Mouse (Mus musculus): ENCODE results near the gene Lsm2. TPM values are rescaled to one million over a fixed set of nuclear protein-coding genes. Genes with fewer than 3 reads are reported as not detected.
"Not testable (repeated sequence)": the region's sequence is repeated elsewhere in the genome, so short reads cannot be mapped to it uniquely, and the experiment has no call there.

The Lsm2 gene
- polyA plus RNA-seq, 1 experiment, result 95.0 TPM

GRCm38 (mm10) chr17:35027277-35028068 lies 45.8 kb downstream of the Lsm2 start, which contains the start of gene Sapcd1:
Gene Sapcd1, minus strand, starts transcription at chr17:35028016.
- Histone ChIP-seq H3K27me3 (replicated peaks) (peaks cover 2% of the 10 kb centered on the region), H3K9me3 (no peaks in the 10 kb centered on the region), H3K36me3 (replicated peaks; ENCODE audit: low read length) (peaks cover 51% of the 10 kb centered on the region), H3K4me3 (replicated peaks) (peak within 1 kb of the TSS; percentile 38), H3K4me1 (peaks cover 98% of the 10 kb centered on the region)
- no peak for TF ChIP-seq GATA1 (IDR thresholded peaks at IDR 0.05; ENCODE audit: borderline replicate concordance, low read length)
- TF ChIP-seq FLI1 (IDR thresholded peaks at IDR 0.05; ENCODE audit: low read length), result no peak

GRCm38 (mm10) chr17:35028315-35028714 lies 46.7 kb downstream of the Lsm2 start:
- TF ChIP-seq GATA1 (IDR thresholded peaks at IDR 0.05; ENCODE audit: borderline replicate concordance, low read length), result no peak
- TF ChIP-seq FLI1 (IDR thresholded peaks at IDR 0.05; ENCODE audit: low read length), result no peak
- H3K9me3 ChIP-seq, result no peaks in the 10 kb centered on the region
- peaks cover 98% of the 10 kb centered on the region for H3K4me1 ChIP-seq
- peaks cover 51% of the 10 kb centered on the region for H3K36me3 ChIP-seq (replicated peaks; ENCODE audit: low read length)
- no peak overlapping the region for H3K4me3 ChIP-seq (replicated peaks)
- H3K27me3 ChIP-seq (replicated peaks), result peaks cover 2% of the 10 kb centered on the region

- 0 out of 2 replicates have a peak, but pooled peaks have one; percentile 15 for TF ChIP-seq FLI1 (IDR thresholded peaks at IDR 0.05; ENCODE audit: low read length)
- TF ChIP-seq GATA1 (IDR thresholded peaks at IDR 0.05; ENCODE audit: borderline replicate concordance, low read length), result no peak
- H3K27me3 ChIP-seq (replicated peaks), result no peaks in the 10 kb centered on the region
- H3K36me3 ChIP-seq (replicated peaks; ENCODE audit: low read length), result peaks cover 51% of the 10 kb centered on the region
- H3K4me1 ChIP-seq, result peaks cover 90% of the 10 kb centered on the region
- no peaks in the 10 kb centered on the region for H3K9me3 ChIP-seq
- H3K4me3 ChIP-seq (replicated peaks), result peak overlapping the region; percentile 64
Observed at GRCm38 (mm10) chr17:35029691-35030532, 48.2 kb downstream of the Lsm2 start.

- no peak overlapping the region for H3K4me3 ChIP-seq (replicated peaks)
- H3K4me1 ChIP-seq, result peaks cover 83% of the 10 kb centered on the region
- no peak for TF ChIP-seq FLI1 (IDR thresholded peaks at IDR 0.05; ENCODE audit: low read length)
- TF ChIP-seq GATA1 (IDR thresholded peaks at IDR 0.05; ENCODE audit: borderline replicate concordance, low read length), result no peak
- no peaks in the 10 kb centered on the region for H3K27me3 ChIP-seq (replicated peaks)
- H3K9me3 ChIP-seq, result no peaks in the 10 kb centered on the region
- H3K36me3 ChIP-seq (replicated peaks; ENCODE audit: low read length), result peaks cover 49% of the 10 kb centered on the region
Observed at GRCm38 (mm10) chr17:35031272-35031671, 49.6 kb downstream of the Lsm2 start.

GRCm38 (mm10) chr17:35031880-35032279 lies 50.2 kb downstream of the Lsm2 start:
- Histone ChIP-seq H3K36me3 (replicated peaks; ENCODE audit: low read length) (peaks cover 49% of the 10 kb centered on the region), H3K4me1 (peaks cover 78% of the 10 kb centered on the region), H3K27me3 (replicated peaks) (no peaks in the 10 kb centered on the region), H3K9me3 (no peaks in the 10 kb centered on the region), H3K4me3 (replicated peaks) (no peak overlapping the region)
- TF ChIP-seq GATA1 (IDR thresholded peaks at IDR 0.05; ENCODE audit: borderline replicate concordance, low read length), result no peak
- TF ChIP-seq FLI1 (IDR thresholded peaks at IDR 0.05; ENCODE audit: low read length), result no peak

GRCm38 (mm10) chr17:35032323-35032870 lies 50.7 kb downstream of the Lsm2 start:
- no peak overlapping the region for H3K4me3 ChIP-seq (replicated peaks)
- no peak for TF ChIP-seq FLI1 (IDR thresholded peaks at IDR 0.05; ENCODE audit: low read length)
- no peak for TF ChIP-seq GATA1 (IDR thresholded peaks at IDR 0.05; ENCODE audit: borderline replicate concordance, low read length)
- H3K4me1 ChIP-seq, result peaks cover 74% of the 10 kb centered on the region
- peaks cover 49% of the 10 kb centered on the region for H3K36me3 ChIP-seq (replicated peaks; ENCODE audit: low read length)
- no peaks in the 10 kb centered on the region for H3K27me3 ChIP-seq (replicated peaks)
- no peaks in the 10 kb centered on the region for H3K9me3 ChIP-seq

GRCm38 (mm10) chr17:35033703-35034102 lies 52.0 kb downstream of the Lsm2 start:
- not testable (repeated sequence) for H3K27me3 ChIP-seq (replicated peaks); H3K4me3 ChIP-seq (replicated peaks); H3K9me3 ChIP-seq
- Histone ChIP-seq H3K36me3 (replicated peaks; ENCODE audit: low read length) (peaks cover 43% of the 10 kb centered on the region), H3K4me1 (peaks cover 62% of the 10 kb centered on the region)

GRCm38 (mm10) chr17:35034896-35035295 lies 53.2 kb downstream of the Lsm2 start:
- H3K36me3 ChIP-seq (replicated peaks; ENCODE audit: low read length), result peaks cover 34% of the 10 kb centered on the region
- peaks cover 61% of the 10 kb centered on the region for H3K4me1 ChIP-seq
- peaks cover 5% of the 10 kb centered on the region; the same call in 1 of the 2 replicates for H3K9me3 ChIP-seq
- no peaks in the 10 kb centered on the region for H3K27me3 ChIP-seq (replicated peaks)
- TF ChIP-seq GATA1 (IDR thresholded peaks at IDR 0.05; ENCODE audit: borderline replicate concordance, low read length) (no peak), FLI1 (IDR thresholded peaks at IDR 0.05; ENCODE audit: low read length) (no peak)
- no peak overlapping the region for H3K4me3 ChIP-seq (replicated peaks)

Other genes with a start within 250 kb of the Lsm2 start
- 0.06 TPM in 1 of 2 replicates, not detected in the other for gene C4b, start 238.0 kb upstream of the Lsm2 start, polyA plus RNA-seq (2012; ENCODE audit: insufficient read depth, low replicate concordance)
- gene Cyp21a1, start 177.3 kb upstream of the Lsm2 start, polyA plus RNA-seq (2012; ENCODE audit: insufficient read depth, low replicate concordance), result not detected in 2 replicates
- gene Stk19, start 144.9 kb upstream of the Lsm2 start, polyA plus RNA-seq (2012; ENCODE audit: insufficient read depth, low replicate concordance), result 44.3 and 85.0 TPM in 2 replicates
- gene Dxo, start 144.8 kb upstream of the Lsm2 start, polyA plus RNA-seq (2012; ENCODE audit: insufficient read depth, low replicate concordance), result 61.9 and 137 TPM in 2 replicates
- 25.1 and 27.6 TPM in 2 replicates for gene Skiv2l, start 131.7 kb upstream of the Lsm2 start, polyA plus RNA-seq (2012; ENCODE audit: insufficient read depth, low replicate concordance)
- gene Nelfe, start 131.5 kb upstream of the Lsm2 start, polyA plus RNA-seq (2012; ENCODE audit: insufficient read depth, low replicate concordance), result 67.5 and 220 TPM in 2 replicates
- 0.54 TPM in 1 of 2 replicates, not detected in the other for gene Cfb, start 119.3 kb upstream of the Lsm2 start, polyA plus RNA-seq (2012; ENCODE audit: insufficient read depth, low replicate concordance)
- 6.7 and 15.4 TPM in 2 replicates for gene Zbtb12, start 102.4 kb upstream of the Lsm2 start, polyA plus RNA-seq (2012; ENCODE audit: insufficient read depth, low replicate concordance)
- gene Gm20547, start 99.8 kb upstream of the Lsm2 start, polyA plus RNA-seq (2012; ENCODE audit: insufficient read depth, low replicate concordance), result not detected in 2 replicates
- gene C2, start 83.6 kb upstream of the Lsm2 start, polyA plus RNA-seq (2012; ENCODE audit: insufficient read depth, low replicate concordance), result 3.0 and 6.0 TPM in 2 replicates
- gene Ehmt2, start 83.4 kb upstream of the Lsm2 start, polyA plus RNA-seq (2012; ENCODE audit: insufficient read depth, low replicate concordance), result 356 and 543 TPM in 2 replicates
- not detected in 2 replicates for gene Slc44a4, start 67.4 kb upstream of the Lsm2 start, polyA plus RNA-seq (2012; ENCODE audit: insufficient read depth, low replicate concordance)
- gene Neu1, start 50.6 kb upstream of the Lsm2 start, polyA plus RNA-seq (2012; ENCODE audit: insufficient read depth, low replicate concordance), result 12.4 and 41.3 TPM in 2 replicates
- gene Hspa1b, start 22.6 kb upstream of the Lsm2 start, polyA plus RNA-seq (2012; ENCODE audit: insufficient read depth, low replicate concordance), result 4.5 and 7.2 TPM in 2 replicates
- gene Gm20481, start 11.9 kb upstream of the Lsm2 start, polyA plus RNA-seq (2012; ENCODE audit: insufficient read depth, low replicate concordance), result not detected in 2 replicates
- 1.5 and 2.0 TPM in 2 replicates for gene Hspa1a, start 9.7 kb upstream of the Lsm2 start, polyA plus RNA-seq (2012; ENCODE audit: insufficient read depth, low replicate concordance)
- gene Hspa1l, start 9.2 kb upstream of the Lsm2 start, polyA plus RNA-seq (2012; ENCODE audit: insufficient read depth, low replicate concordance), result not detected in 2 replicates
- gene Vars, start 19.1 kb downstream of the Lsm2 start, polyA plus RNA-seq (2012; ENCODE audit: insufficient read depth, low replicate concordance), result 188 and 650 TPM in 2 replicates
- 0.38 and 0.40 TPM in 2 replicates for gene Vwa7, start 34.7 kb downstream of the Lsm2 start, polyA plus RNA-seq (2012; ENCODE audit: insufficient read depth, low replicate concordance)
- 4.1 and 5.4 TPM in 2 replicates for gene Sapcd1, start 46.2 kb downstream of the Lsm2 start, polyA plus RNA-seq (2012; ENCODE audit: insufficient read depth, low replicate concordance)
- gene Msh5, start 64.9 kb downstream of the Lsm2 start, polyA plus RNA-seq (2012; ENCODE audit: insufficient read depth, low replicate concordance), result 10.5 and 10.9 TPM in 2 replicates
- gene Clic1, start 68.1 kb downstream of the Lsm2 start, polyA plus RNA-seq (2012; ENCODE audit: insufficient read depth, low replicate concordance), result 244 and 373 TPM in 2 replicates
- 30.5 and 36.5 TPM in 2 replicates for gene Ddah2, start 77.2 kb downstream of the Lsm2 start, polyA plus RNA-seq (2012; ENCODE audit: insufficient read depth, low replicate concordance)
- 14.8 and 15.5 TPM in 2 replicates for gene Ly6g6c, start 83.5 kb downstream of the Lsm2 start, polyA plus RNA-seq (2012; ENCODE audit: insufficient read depth, low replicate concordance)
- 53.5 and 66.3 TPM in 2 replicates for gene Mpig6b, start 84.3 kb downstream of the Lsm2 start, polyA plus RNA-seq (2012; ENCODE audit: insufficient read depth, low replicate concordance)
- gene Ly6g6e, start 95.0 kb downstream of the Lsm2 start, polyA plus RNA-seq (2012; ENCODE audit: insufficient read depth, low replicate concordance), result not detected in 2 replicates
- gene Ly6g6d, start 96.2 kb downstream of the Lsm2 start, polyA plus RNA-seq (2012; ENCODE audit: insufficient read depth, low replicate concordance), result 79.9 and 106 TPM in 2 replicates
- 517 and 745 TPM in 2 replicates for gene Ly6g6f, start 103.7 kb downstream of the Lsm2 start, polyA plus RNA-seq (2012; ENCODE audit: insufficient read depth, low replicate concordance)
- gene Abhd16a, start 107.4 kb downstream of the Lsm2 start, polyA plus RNA-seq (2012; ENCODE audit: insufficient read depth, low replicate concordance), result 211 and 290 TPM in 2 replicates
- gene Ly6g5c, start 126.4 kb downstream of the Lsm2 start, polyA plus RNA-seq (2012; ENCODE audit: insufficient read depth, low replicate concordance), result not detected in 2 replicates
- gene Ly6g5b, start 133.6 kb downstream of the Lsm2 start, polyA plus RNA-seq (2012; ENCODE audit: insufficient read depth, low replicate concordance), result 0.23 TPM in 1 of 2 replicates, not detected in the other
- 46.5 and 57.4 TPM in 2 replicates for gene Gpank1, start 139.6 kb downstream of the Lsm2 start, polyA plus RNA-seq (2012; ENCODE audit: insufficient read depth, low replicate concordance)
- gene Csnk2b, start 140.2 kb downstream of the Lsm2 start, polyA plus RNA-seq (2012; ENCODE audit: insufficient read depth, low replicate concordance), result 75.6 and 82.2 TPM in 2 replicates
- gene D17H6S53E, start 144.5 kb downstream of the Lsm2 start, polyA plus RNA-seq (2012; ENCODE audit: insufficient read depth, low replicate concordance), result 3.2 and 6.1 TPM in 2 replicates
- gene Apom, start 150.2 kb downstream of the Lsm2 start, polyA plus RNA-seq (2012; ENCODE audit: insufficient read depth, low replicate concordance), result not detected in 2 replicates
- gene Bag6, start 153.3 kb downstream of the Lsm2 start, polyA plus RNA-seq (2012; ENCODE audit: insufficient read depth, low replicate concordance), result 613 and 1,584 TPM in 2 replicates
- 1,080 and 3,273 TPM in 2 replicates for gene Prrc2a, start 183.0 kb downstream of the Lsm2 start, polyA plus RNA-seq (2012; ENCODE audit: insufficient read depth, low replicate concordance)
- gene Aif1, start 194.2 kb downstream of the Lsm2 start, polyA plus RNA-seq (2012; ENCODE audit: insufficient read depth, low replicate concordance), result 2.5 and 22.3 TPM in 2 replicates
- gene Lst1, start 206.6 kb downstream of the Lsm2 start, polyA plus RNA-seq (2012; ENCODE audit: insufficient read depth, low replicate concordance), result 5.9 and 24.8 TPM in 2 replicates
- 12.1 TPM in 1 of 2 replicates, not detected in the other for gene Ltb, start 212.6 kb downstream of the Lsm2 start, polyA plus RNA-seq (2012; ENCODE audit: insufficient read depth, low replicate concordance)
- gene Tnf, start 220.1 kb downstream of the Lsm2 start, polyA plus RNA-seq (2012; ENCODE audit: insufficient read depth, low replicate concordance), result 2.9 and 3.5 TPM in 2 replicates
- 0.85 TPM in 1 of 2 replicates, not detected in the other for gene Lta, start 223.5 kb downstream of the Lsm2 start, polyA plus RNA-seq (2012; ENCODE audit: insufficient read depth, low replicate concordance)
- gene Gm16181, start 239.0 kb downstream of the Lsm2 start, polyA plus RNA-seq (2012; ENCODE audit: insufficient read depth, low replicate concordance), result not detected in 2 replicates

All from megakaryocyte, embryonic 14.5 days (primary cell).